Mouse (Mus musculus) intestine, postnatal 0 days (tissue): ENCODE results near the gene 9230113P08Rik. TPM values are rescaled to one million over a fixed set of nuclear protein-coding genes. Genes with fewer than 3 reads are reported as not detected.
"Not testable (repeated sequence)": the region's sequence is repeated elsewhere in the genome, so short reads cannot be mapped to it uniquely, and the experiment has no call there.

ENCODE experiments used
- ATAC-seq: fragments of 200-750 bp; cut with Nextera tagmentation; 2 replicates; pipeline ENCODE4 v1.8.0; 2017; ENCODE audit warnings: mild to moderate bottlenecking, moderate TSS enrichment, moderate library complexity
- H3K27ac ChIP-seq: fragments of 300-500 bp; sonication (generic); 2 replicates; pipeline ENCODE4 v1.5.1; 2014; ENCODE audit warnings: mild to moderate bottlenecking, low read depth, low read length, moderate library complexity
- H3K27me3 ChIP-seq: fragments of 300-500 bp; sonication (generic); replicated peaks from 2 replicates; pipeline ENCODE4 v1.6.1; 2014; ENCODE audit warnings: low read length, mixed read lengths; ENCODE audit not compliant: control insufficient read depth, insufficient read depth
- H3K36me3 ChIP-seq: fragments of 300-500 bp; sonication (generic); 2 replicates; pipeline ENCODE4 v1.6.1; 2014; ENCODE audit warnings: mild to moderate bottlenecking, moderate library complexity; ENCODE audit not compliant: control insufficient read depth, insufficient read depth
- H3K4me1 ChIP-seq: fragments of 300-500 bp; sonication (generic); replicated peaks from 2 replicates; pipeline ENCODE4 v1.6.1; 2014; ENCODE audit warnings: antibody characterized with exemption, low read length, mixed read lengths; ENCODE audit not compliant: control insufficient read depth, insufficient read depth
- H3K4me2 ChIP-seq: fragments of 300-500 bp; sonication (generic); replicated peaks from 2 replicates; pipeline ENCODE4 v1.6.1; 2014; ENCODE audit warnings: low read depth, mild to moderate bottlenecking, moderate library complexity
- H3K4me3 ChIP-seq: fragments of 300-500 bp; sonication (generic); 2 replicates; pipeline ENCODE4 v1.5.1; 2014; ENCODE audit warnings: low read depth, low read length
- H3K9ac ChIP-seq: fragments of 300-500 bp; sonication (generic); 2 replicates; pipeline ENCODE4 v1.6.1; 2014; ENCODE audit warnings: mild to moderate bottlenecking, low read depth, low read length
- H3K9me3 ChIP-seq: fragments of 300-500 bp; sonication (generic); 2 replicates; pipeline ENCODE4 v1.6.1; 2016; ENCODE audit warnings: mixed run types; ENCODE audit not compliant: control insufficient read depth
- CTCF ChIP-seq: sonication (generic); IDR thresholded peaks from 2 replicates; pipeline ENCODE4 v1.5.1; 2016; ENCODE audit warnings: low read depth, mild to moderate bottlenecking, control low read depth, antibody characterized with exemption, moderate library complexity
- WGBS: fragments of 180-500 bp; shearing (Covaris S2); extraction: QIAGEN DNeasy Blood & Tissue Kit; methylation state at CpG from one replicate; pipeline ENCODE4 v1.1.7; 2014; 5-methylcytosine and 5-hydroxymethylcytosine counted together
- polyA plus RNA-seq: library from polyadenylated mRNA; unstranded; fragments of >200 nt; fragmentation: Nextera tagmentation; extraction: Ambion mirVana; gene quantifications from 2 replicates; pipeline ENCODE4 v1.2.1, GENCODE M21; 2015

9230113P08Rik gene
- not detected in 2 replicates for polyA plus RNA-seq

- not testable (repeated sequence) for H3K27ac ChIP-seq, H3K4me2 ChIP-seq, H3K4me1 ChIP-seq, ATAC-seq, H3K9me3 ChIP-seq, H3K27me3 ChIP-seq, H3K4me3 ChIP-seq, H3K36me3 ChIP-seq, H3K9ac ChIP-seq
Observed at GRCm38 (mm10) chr9:35908123-35908522, at the start of gene 9230113P08Rik. Gene 9230113P08Rik, plus strand, starts transcription at chr9:35908423.

- H3K36me3 ChIP-seq, H3K4me2 ChIP-seq, H3K4me3 ChIP-seq, H3K4me1 ChIP-seq, H3K27me3 ChIP-seq, H3K9ac ChIP-seq, H3K27ac ChIP-seq, ATAC-seq, H3K9me3 ChIP-seq: not testable (repeated sequence)
- WGBS, result 65% methylated on average over 1 of the region's 1 CpGs
Observed at GRCm38 (mm10) chr9:35893112-35893511, 15.1 kb upstream of the 9230113P08Rik start.

GRCm38 (mm10) chr9:35904494-35904893 is 3.7 kb upstream of the 9230113P08Rik start:
- ATAC-seq, result no peak
- no peak for TF ChIP-seq CTCF
- no peaks in the 10 kb centered on the region for H3K9me3 ChIP-seq
- H3K27me3 ChIP-seq, result no peaks in the 10 kb centered on the region
- H3K4me3 ChIP-seq, result no peak overlapping the region
- H3K36me3 ChIP-seq, result no peaks in the 10 kb centered on the region
- no peak overlapping the region for H3K4me2 ChIP-seq
- no peak overlapping the region for H3K27ac ChIP-seq
- H3K9ac ChIP-seq, result no peak overlapping the region
- H3K4me1 ChIP-seq, result no peaks in the 10 kb centered on the region
- 68% methylated on average over 2 of the region's 2 CpGs for WGBS

- Histone ChIP-seq H3K36me3 (no peaks in the 10 kb centered on the region), H3K4me3 (no peak overlapping the region), H3K4me1 (no peaks in the 10 kb centered on the region), H3K27ac (no peak overlapping the region), H3K27me3 (no peaks in the 10 kb centered on the region), H3K9me3 (no peaks in the 10 kb centered on the region), H3K9ac (no peak overlapping the region), H3K4me2 (no peak overlapping the region)
- TF ChIP-seq CTCF, result no peak
- WGBS, result 70% methylated on average over 2 of the region's 2 CpGs
- no peak for ATAC-seq
Observed at GRCm38 (mm10) chr9:35930817-35931216, 22.6 kb downstream of the 9230113P08Rik start.

Other genes starting within 250 kb of the 9230113P08Rik start
- gene Pate1, start 221.0 kb upstream of the 9230113P08Rik start, polyA plus RNA-seq, result not detected in 2 replicates
- gene Gm17677, start 167.4 kb upstream of the 9230113P08Rik start, polyA plus RNA-seq, result not detected in 2 replicates
- gene Gm17727, start 130.3 kb upstream of the 9230113P08Rik start, polyA plus RNA-seq, result not detected in 2 replicates
- not detected in 2 replicates for gene Gm27235, start 118.3 kb upstream of the 9230113P08Rik start, polyA plus RNA-seq
- gene D730048I06Rik, start 118.3 kb upstream of the 9230113P08Rik start, polyA plus RNA-seq, result not detected in 2 replicates
- not detected in 2 replicates for gene 9230110F15Rik, start 64.3 kb upstream of the 9230113P08Rik start, polyA plus RNA-seq
- not detected in 2 replicates for gene Gm5916, start 220.4 kb downstream of the 9230113P08Rik start, polyA plus RNA-seq